Mouse (Mus musculus): ENCODE data around the gene Rpn1. TPM values are rescaled to one million over a fixed set of nuclear protein-coding genes. Genes with fewer than 3 reads are reported as not detected.

The Rpn1 gene
- polyA plus RNA-seq, 1 experiment from 2014 or later: 177 TPM

Small RNA genes lying within 50 kb of the gene (microRNA-seq; reads per million reads assigned to microRNA genes)
- gene Mir6376 (ENCODE audit: borderline number of aligned reads): not detected

Other genes with a start within 250 kb of the Rpn1 start
- 2.3 and 2.5 TPM in 2 replicates for gene Gm45140, start 248.7 kb upstream of the Rpn1 start, polyA plus RNA-seq (2015; fragmentation: Nextera tagmentation; extraction: Ambion mirVana)
- gene Isy1, start 245.7 kb upstream of the Rpn1 start, polyA plus RNA-seq (2015; fragmentation: Nextera tagmentation; extraction: Ambion mirVana): 75.0 and 78.3 TPM in 2 replicates
- gene Cnbp, start 233.4 kb upstream of the Rpn1 start, polyA plus RNA-seq (2015; fragmentation: Nextera tagmentation; extraction: Ambion mirVana): 1,228 and 1,268 TPM in 2 replicates
- 75.0 and 75.5 TPM in 2 replicates for gene Copg1, start 196.7 kb upstream of the Rpn1 start, polyA plus RNA-seq (2015; fragmentation: Nextera tagmentation; extraction: Ambion mirVana)
- 49.3 and 50.0 TPM in 2 replicates for gene Hmces, start 170.5 kb upstream of the Rpn1 start, polyA plus RNA-seq (2015; fragmentation: Nextera tagmentation; extraction: Ambion mirVana)
- gene H1fx, start 102.8 kb upstream of the Rpn1 start, polyA plus RNA-seq (2015; fragmentation: Nextera tagmentation; extraction: Ambion mirVana): 15.7 and 26.5 TPM in 2 replicates
- 194 and 223 TPM in 2 replicates for gene Rab7, start 39.2 kb upstream of the Rpn1 start, polyA plus RNA-seq (2015; fragmentation: Nextera tagmentation; extraction: Ambion mirVana)
- 1.6 and 1.8 TPM in 2 replicates for gene Gata2, start 109.4 kb downstream of the Rpn1 start, polyA plus RNA-seq (2015; fragmentation: Nextera tagmentation; extraction: Ambion mirVana)
- not detected in 2 replicates for gene Dnajb8, start 137.8 kb downstream of the Rpn1 start, polyA plus RNA-seq (2015; fragmentation: Nextera tagmentation; extraction: Ambion mirVana)